Mouse (Mus musculus) lung, postnatal 0 days (tissue): ENCODE results near the gene Atf7ip. TPM values are rescaled to one million over a fixed set of nuclear protein-coding genes. Genes with fewer than 3 reads are reported as not detected.
"Not testable (repeated sequence)": the region's sequence is repeated elsewhere in the genome, so short reads cannot be mapped to it uniquely, and the experiment has no call there.

Experiments used
- ATAC-seq: fragments of 200-750 bp; cut with Nextera tagmentation; 2 replicates; pipeline ENCODE4 v1.8.0; 2017; ENCODE audit warnings: moderate library complexity
- DNase-seq: peaks from one replicate; pipeline ENCODE4 v3.0.0-alpha.2; 2016; ENCODE audit warnings: low spot score
- H3K27ac ChIP-seq: fragments of 300-500 bp; sonication (generic); 2 replicates; pipeline ENCODE4 v1.5.1; 2014; ENCODE audit warnings: antibody characterized with exemption, mild to moderate bottlenecking, low read length, mixed read lengths
- H3K27me3 ChIP-seq: fragments of 300-500 bp; sonication (generic); replicated peaks from 2 replicates; pipeline ENCODE4 v1.6.1; 2014; ENCODE audit warnings: low read length, mixed read lengths; ENCODE audit not compliant: insufficient read depth
- H3K36me3 ChIP-seq: fragments of 300-500 bp; sonication (generic); 2 replicates; pipeline ENCODE4 v1.6.1; 2014; ENCODE audit warnings: low read length, mixed read lengths; ENCODE audit not compliant: insufficient read depth
- H3K4me1 ChIP-seq: fragments of 300-500 bp; sonication (generic); 2 replicates; pipeline ENCODE4 v1.6.1; 2014; ENCODE audit warnings: antibody characterized with exemption, low read depth, low read length, mixed read lengths; ENCODE audit not compliant: insufficient read depth
- H3K4me2 ChIP-seq: fragments of 300-500 bp; sonication (generic); replicated peaks from 2 replicates; pipeline ENCODE4 v1.6.1; 2014; ENCODE audit warnings: low read depth, mild to moderate bottlenecking, low read length, moderate library complexity, mixed read lengths
- H3K4me3 ChIP-seq: fragments of 300-500 bp; sonication (generic); 2 replicates; pipeline ENCODE4 v1.5.1; 2014; ENCODE audit warnings: low read depth, low read length
- H3K9ac ChIP-seq: fragments of 300-500 bp; sonication (generic); replicated peaks from 2 replicates; pipeline ENCODE4 v1.6.1; 2014; ENCODE audit warnings: low read depth, mild to moderate bottlenecking
- H3K9me3 ChIP-seq: fragments of 300-500 bp; sonication (generic); 2 replicates; pipeline ENCODE4 v1.6.1; 2016; ENCODE audit warnings: low read length, mixed read lengths
- CTCF ChIP-seq: IDR thresholded peaks from 2 replicates; pipeline ENCODE4 v1.5.1; 2016; ENCODE audit warnings: antibody characterized with exemption, mild to moderate bottlenecking
- EP300 ChIP-seq: IDR thresholded peaks from 2 replicates; pipeline ENCODE4 v1.6.1; 2016; ENCODE audit warnings: antibody characterized with exemption, mild to moderate bottlenecking, control low read depth
- WGBS: fragments of 180-500 bp; shearing (Covaris S2); extraction: QIAGEN DNeasy Blood & Tissue Kit; methylation state at CpG from one replicate; pipeline ENCODE4 v1.1.7; 2014; 5-methylcytosine and 5-hydroxymethylcytosine counted together
- polyA plus RNA-seq: library from polyadenylated mRNA; unstranded; fragments of >200 nt; fragmentation: Nextera tagmentation; extraction: Ambion mirVana; gene quantifications from 2 replicates; pipeline ENCODE4 v1.2.1, GENCODE M21; 2015

Gene Atf7ip
- polyA plus RNA-seq = 13.9 and 14.9 TPM in 2 replicates

GRCm38 (mm10) chr6:136505867-136506266, at the start of gene Atf7ip:
TSS of gene Atf7ip (plus strand) at chr6:136506167.
- H3K9me3 ChIP-seq, H3K27ac ChIP-seq, DNase-seq, H3K36me3 ChIP-seq, H3K4me2 ChIP-seq, H3K9ac ChIP-seq, ATAC-seq, H3K4me3 ChIP-seq, H3K4me1 ChIP-seq, H3K27me3 ChIP-seq: not testable (repeated sequence)
- 82% methylated on average over 2 of the region's 3 CpGs for WGBS

GRCm38 (mm10) chr6:136456302-136456701, 49.7 kb upstream of the Atf7ip start:
- Histone ChIP-seq H3K4me1 (no peaks in the 10 kb centered on the region), H3K4me2 (no peak overlapping the region), H3K9ac (no peak overlapping the region), H3K4me3 (no peak overlapping the region), H3K36me3 (no peaks in the 10 kb centered on the region), H3K27me3 (no peaks in the 10 kb centered on the region), H3K9me3 (no peaks in the 10 kb centered on the region), H3K27ac (no peak overlapping the region)
- TF ChIP-seq EP300 (no peak), CTCF (no peak)
- WGBS = 72% methylated on average over 1 of the region's 1 CpGs
- DNase-seq = no peak
- no peak for ATAC-seq

GRCm38 (mm10) chr6:136459156-136459555, 46.8 kb upstream of the Atf7ip start:
- Histone ChIP-seq H3K4me2 (no peak overlapping the region), H3K9me3 (no peaks in the 10 kb centered on the region), H3K9ac (no peak overlapping the region), H3K27ac (no peak overlapping the region), H3K36me3 (no peaks in the 10 kb centered on the region), H3K4me1 (no peaks in the 10 kb centered on the region), H3K27me3 (no peaks in the 10 kb centered on the region), H3K4me3 (no peak overlapping the region)
- DNase-seq = no peak
- WGBS = 74% methylated on average over 7 of the region's 7 CpGs
- TF ChIP-seq EP300 (no peak), CTCF (no peak)
- ATAC-seq = no peak

- no peak overlapping the region for H3K27ac ChIP-seq
- no peaks in the 10 kb centered on the region for H3K9me3 ChIP-seq
- WGBS = 49% methylated on average over 9 of the region's 9 CpGs
- H3K4me1 ChIP-seq = no peaks in the 10 kb centered on the region; the same call in 1 of the 2 replicates
- H3K4me3 ChIP-seq = no peak overlapping the region
- no peak for DNase-seq
- no peaks in the 10 kb centered on the region for H3K27me3 ChIP-seq
- H3K36me3 ChIP-seq = no peaks in the 10 kb centered on the region
- no peak for ATAC-seq
- H3K4me2 ChIP-seq = no peak overlapping the region
- H3K9ac ChIP-seq = no peak overlapping the region
- no peak for TF ChIP-seq CTCF
These were observed 42.5 kb upstream of the Atf7ip start for GRCm38 (mm10) chr6:136463491-136463890.

- no peak for ATAC-seq
- no peak overlapping the region for H3K4me3 ChIP-seq
- peak; percentile 38 for DNase-seq
These were observed 41.8 kb upstream of the Atf7ip start for GRCm38 (mm10) chr6:136464121-136464621.

GRCm38 (mm10) chr6:136465021-136465420, 40.9 kb upstream of the Atf7ip start:
- DNase-seq (peak; percentile 56), ATAC-seq (no peak)
- Histone ChIP-seq H3K9ac (no peak overlapping the region), H3K36me3 (no peaks in the 10 kb centered on the region), H3K4me1 (peaks cover 5% of the 10 kb centered on the region; the same call in 1 of the 2 replicates), H3K4me2 (no peak overlapping the region), H3K27ac (no peak overlapping the region), H3K9me3 (no peaks in the 10 kb centered on the region), H3K27me3 (no peaks in the 10 kb centered on the region), H3K4me3 (no peak overlapping the region)
- WGBS = 63% methylated on average over 8 of the region's 8 CpGs
- TF ChIP-seq EP300 (peak; percentile 26; the same call in 1 of the 2 replicates), CTCF (no peak)

More at GRCm38 (mm10) chr6:136464121-136464621, 41.8 kb upstream of the Atf7ip start:
- TF ChIP-seq CTCF (no peak), EP300 (no peak; the same call in 1 of the 2 replicates)
- Histone ChIP-seq H3K9ac (no peak overlapping the region), H3K27me3 (no peaks in the 10 kb centered on the region), H3K36me3 (no peaks in the 10 kb centered on the region), H3K4me2 (no peak overlapping the region), H3K4me1 (peaks cover 4% of the 10 kb centered on the region; the same call in 1 of the 2 replicates), H3K27ac (no peak overlapping the region), H3K9me3 (no peaks in the 10 kb centered on the region)
- 45% methylated on average over 12 of the region's 12 CpGs for WGBS
